Mouse (Mus musculus): Measurements from ENCODE around the gene Zc3h18. TPM values are rescaled to one million over a fixed set of nuclear protein-coding genes. Genes with fewer than 3 reads are reported as not detected.

Zc3h18 gene
- total RNA-seq, 1 experiment from 2014 or later = 57.4 TPM

GRCm38 (mm10) chr8:122375320-122375719, 1.1 kb upstream of the Zc3h18 start:
- ATAC-seq (replicated peaks; ENCODE audit: insufficient number of reproducible peaks, low FRiP score, low TSS enrichment, poor library complexity, severe bottlenecking) = no peak

- ATAC-seq (replicated peaks; ENCODE audit: insufficient number of reproducible peaks, low FRiP score, low TSS enrichment, poor library complexity, severe bottlenecking) = no peak
Observed at GRCm38 (mm10) chr8:122375751-122376364, 551 bp upstream of the Zc3h18 start.

DNA sequence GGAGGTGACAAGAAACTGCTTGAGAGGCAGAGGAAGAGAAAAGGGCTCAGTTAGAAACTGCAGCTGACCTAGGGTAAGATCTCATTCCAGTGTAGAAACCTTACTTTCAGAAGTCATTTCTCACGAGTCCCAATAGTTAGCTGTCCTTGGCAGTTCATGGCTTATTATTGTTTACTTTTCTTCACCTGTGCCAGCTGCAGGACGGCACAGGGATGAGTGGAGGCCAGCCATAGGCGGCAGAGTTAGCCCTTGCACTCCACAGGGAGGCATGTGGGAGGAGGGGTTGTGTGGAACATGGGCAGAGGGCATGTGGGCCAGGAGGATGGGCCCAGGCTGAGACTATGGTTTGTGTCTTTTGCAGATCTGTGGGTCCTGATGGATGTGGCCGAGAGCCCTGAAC, 6.6 kb downstream of the Zc3h18 start:
- ATAC-seq (replicated peaks; ENCODE audit: insufficient number of reproducible peaks, low FRiP score, low TSS enrichment, poor library complexity, severe bottlenecking) = no peak

DNA sequence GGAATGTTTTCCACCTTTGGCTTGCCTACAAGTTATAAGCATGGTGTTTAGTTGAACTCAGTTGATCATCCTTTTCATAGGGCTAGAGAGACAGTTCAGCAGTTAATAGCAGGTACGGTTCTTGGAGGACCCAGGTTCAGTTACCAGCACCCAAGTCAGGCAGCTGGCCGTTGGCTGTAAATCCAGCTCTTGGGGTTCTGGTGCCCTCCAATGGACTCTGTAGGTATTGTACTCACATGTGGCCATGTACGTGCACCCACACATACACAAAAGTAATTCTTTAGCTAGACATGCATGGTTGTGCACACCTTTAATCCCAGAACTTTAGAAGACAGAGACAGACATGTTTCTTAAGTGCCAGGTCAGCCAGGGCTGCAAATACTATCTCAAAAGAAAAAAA, 12.9 kb downstream of the Zc3h18 start:
- no peak for ATAC-seq (replicated peaks; ENCODE audit: insufficient number of reproducible peaks, low FRiP score, low TSS enrichment, poor library complexity, severe bottlenecking)

- no peak for ATAC-seq (replicated peaks; ENCODE audit: insufficient number of reproducible peaks, low FRiP score, low TSS enrichment, poor library complexity, severe bottlenecking)
Observed at GRCm38 (mm10) chr8:122390758-122391157, 14.3 kb downstream of the Zc3h18 start.

GRCm38 (mm10) chr8:122393717-122394116, 17.3 kb downstream of the Zc3h18 start:
- no peak for ATAC-seq (replicated peaks; ENCODE audit: insufficient number of reproducible peaks, low FRiP score, low TSS enrichment, poor library complexity, severe bottlenecking)

- no peak for ATAC-seq (replicated peaks; ENCODE audit: insufficient number of reproducible peaks, low FRiP score, low TSS enrichment, poor library complexity, severe bottlenecking)
Observed at GRCm38 (mm10) chr8:122395291-122395690, 18.9 kb downstream of the Zc3h18 start.

DNA sequence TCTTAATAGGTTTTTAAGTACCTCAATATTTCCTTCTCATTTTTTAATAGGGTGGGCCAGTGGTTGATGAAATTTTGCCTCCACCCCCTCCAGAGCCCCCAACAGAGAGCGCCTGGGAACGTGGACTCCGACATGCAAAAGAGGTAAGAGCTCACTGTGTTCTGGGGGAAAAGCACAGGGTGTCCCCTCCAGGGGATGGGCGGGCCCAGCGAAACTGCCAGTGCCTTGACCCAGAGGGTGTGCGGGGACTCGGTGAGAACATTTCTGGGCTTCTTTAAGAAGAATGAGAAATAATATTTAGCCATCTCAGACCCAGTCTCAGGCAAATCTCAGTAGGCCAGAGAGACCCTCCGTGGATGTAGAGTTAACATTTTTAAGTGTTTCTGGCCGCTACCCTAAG, 21.8 kb downstream of the Zc3h18 start:
- no peak for ATAC-seq (replicated peaks; ENCODE audit: insufficient number of reproducible peaks, low FRiP score, low TSS enrichment, poor library complexity, severe bottlenecking)

GRCm38 (mm10) chr8:122405146-122405805, 28.9 kb downstream of the Zc3h18 start:
- no peak for ATAC-seq (replicated peaks; ENCODE audit: insufficient number of reproducible peaks, low FRiP score, low TSS enrichment, poor library complexity, severe bottlenecking)

DNA sequence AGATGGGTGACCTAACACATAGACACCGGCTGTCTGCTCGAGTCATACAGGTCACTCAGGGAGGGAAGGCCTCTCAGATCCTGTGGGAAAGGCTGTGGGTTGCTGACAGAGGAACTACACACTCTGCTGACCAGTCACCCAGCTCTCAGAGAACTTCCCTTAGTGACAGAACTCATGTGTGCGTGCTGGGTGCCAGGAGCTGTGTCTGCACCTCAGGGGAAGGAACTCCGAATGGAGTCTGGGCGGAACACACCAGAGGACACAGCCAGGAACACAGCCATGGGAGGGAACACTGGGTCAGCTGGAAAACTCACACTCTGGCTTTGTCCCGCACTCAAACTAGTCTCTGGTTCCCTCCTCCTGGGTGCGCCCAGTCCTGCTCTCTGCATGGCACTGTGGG, 31.3 kb downstream of the Zc3h18 start:
- no peak for ATAC-seq (replicated peaks; ENCODE audit: insufficient number of reproducible peaks, low FRiP score, low TSS enrichment, poor library complexity, severe bottlenecking)

DNA sequence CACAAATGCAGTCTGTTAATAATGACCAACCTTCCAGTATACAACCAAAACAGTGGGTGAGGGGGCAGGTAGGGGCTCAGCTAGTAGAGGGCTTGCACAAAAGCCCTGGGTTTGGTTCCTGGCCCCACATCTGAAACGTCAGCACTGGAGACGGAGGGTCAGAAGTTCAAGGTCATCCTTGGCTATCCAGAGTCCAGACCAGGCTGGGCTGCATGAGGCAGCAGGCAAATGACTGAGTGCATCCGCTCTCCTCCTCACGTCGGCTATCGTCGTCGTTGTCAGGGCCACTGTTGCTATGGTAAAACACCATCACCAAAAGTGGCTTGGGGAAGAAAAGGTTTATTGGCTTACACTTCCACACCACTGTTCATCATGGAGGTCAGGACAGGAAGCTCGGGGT, 37.9 kb downstream of the Zc3h18 start:
- no peak for ATAC-seq (replicated peaks; ENCODE audit: insufficient number of reproducible peaks, low FRiP score, low TSS enrichment, poor library complexity, severe bottlenecking)

- no peak for ATAC-seq (replicated peaks; ENCODE audit: insufficient number of reproducible peaks, low FRiP score, low TSS enrichment, poor library complexity, severe bottlenecking)
Observed at GRCm38 (mm10) chr8:122415554-122415953, 39.1 kb downstream of the Zc3h18 start.

DNA sequence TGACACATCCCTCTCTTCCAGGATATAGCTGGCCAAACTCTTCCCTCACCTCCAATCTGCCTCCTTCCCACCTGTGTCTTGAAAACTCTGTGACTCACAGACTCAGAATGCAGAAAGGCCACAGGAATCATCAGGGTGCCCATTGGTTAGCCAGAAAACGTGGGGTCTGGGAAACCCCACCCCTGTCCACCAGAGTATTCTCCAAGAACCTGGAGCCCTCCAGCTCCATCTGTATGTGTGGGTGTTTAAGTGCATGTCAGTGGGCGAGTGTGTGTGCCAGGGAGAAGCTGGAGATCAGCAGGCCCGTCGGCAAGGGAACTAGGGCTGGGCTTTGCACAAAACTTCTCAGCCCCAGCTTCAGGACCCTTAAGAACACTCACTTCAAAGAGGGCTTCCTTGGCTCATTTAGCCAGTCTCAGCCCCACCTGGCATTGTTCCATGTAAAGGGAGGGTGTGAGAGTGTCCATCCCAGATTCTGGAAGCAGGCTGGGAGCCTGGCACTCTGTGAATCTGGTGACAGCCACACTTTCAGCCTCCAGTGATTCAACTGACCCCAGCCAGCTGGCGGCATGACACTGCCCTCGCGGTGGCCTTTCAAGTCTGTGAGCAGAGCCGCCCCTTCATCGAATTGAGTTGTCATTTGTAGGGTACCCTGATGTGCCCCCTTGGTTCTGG, 43.6 kb downstream of the Zc3h18 start:
- ATAC-seq (replicated peaks; ENCODE audit: insufficient number of reproducible peaks, low FRiP score, low TSS enrichment, poor library complexity, severe bottlenecking) = no peak

GRCm38 (mm10) chr8:122421376-122422070, 45.1 kb downstream of the Zc3h18 start, which contains the start of gene Il17c:
TSS of gene Il17c (plus strand) at chr8:122422020.
- ATAC-seq (replicated peaks; ENCODE audit: insufficient number of reproducible peaks, low FRiP score, low TSS enrichment, poor library complexity, severe bottlenecking) = no peak

DNA sequence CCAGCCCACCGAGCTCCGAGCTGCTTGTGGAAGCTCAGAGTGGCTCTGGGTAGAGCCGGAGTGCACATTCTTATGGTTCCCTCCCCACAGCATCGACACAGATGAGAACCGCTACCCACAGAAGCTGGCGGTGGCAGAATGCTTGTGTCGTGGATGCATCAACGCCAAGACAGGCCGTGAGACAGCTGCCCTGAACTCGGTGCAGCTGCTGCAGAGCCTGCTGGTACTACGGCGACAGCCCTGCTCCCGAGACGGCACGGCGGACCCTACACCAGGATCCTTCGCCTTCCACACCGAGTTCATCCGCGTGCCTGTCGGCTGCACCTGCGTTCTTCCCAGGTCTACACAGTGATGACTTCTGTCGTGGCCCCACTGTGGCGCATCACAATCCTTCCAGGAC, 46.8 kb downstream of the Zc3h18 start:
- no peak for ATAC-seq (replicated peaks; ENCODE audit: insufficient number of reproducible peaks, low FRiP score, low TSS enrichment, poor library complexity, severe bottlenecking)

GRCm38 (mm10) chr8:122423659-122424058, 47.2 kb downstream of the Zc3h18 start:
- no peak for ATAC-seq (replicated peaks; ENCODE audit: insufficient number of reproducible peaks, low FRiP score, low TSS enrichment, poor library complexity, severe bottlenecking)

GRCm38 (mm10) chr8:122426145-122426544, 49.7 kb downstream of the Zc3h18 start:
- no peak for ATAC-seq (replicated peaks; ENCODE audit: insufficient number of reproducible peaks, low FRiP score, low TSS enrichment, poor library complexity, severe bottlenecking)

- ATAC-seq (replicated peaks; ENCODE audit: insufficient number of reproducible peaks, low FRiP score, low TSS enrichment, poor library complexity, severe bottlenecking) = no peak
Observed at GRCm38 (mm10) chr8:122427607-122428006, 51.2 kb downstream of the Zc3h18 start.

DNA sequence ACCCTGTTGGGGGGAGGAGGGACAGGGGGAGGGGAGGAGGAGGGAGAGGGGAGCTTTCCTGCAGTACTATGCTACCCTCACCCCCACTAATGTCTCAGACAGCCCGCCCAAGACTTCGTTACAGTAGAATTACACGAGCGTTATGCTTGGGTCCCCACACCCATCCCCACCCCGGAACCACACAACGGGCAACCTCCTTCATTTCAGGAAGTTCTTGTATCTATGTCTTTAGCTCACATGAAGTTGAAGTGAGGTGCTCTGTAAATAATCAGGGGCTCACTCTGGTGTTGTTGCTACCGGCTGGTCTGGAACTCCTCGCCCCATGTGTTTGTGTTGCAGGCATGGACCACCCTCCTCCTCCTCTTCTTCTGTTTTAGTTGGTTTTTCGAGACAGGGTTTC, 51.8 kb downstream of the Zc3h18 start:
- ATAC-seq (replicated peaks; ENCODE audit: insufficient number of reproducible peaks, low FRiP score, low TSS enrichment, poor library complexity, severe bottlenecking) = no peak
